Mouse (Mus musculus) layer of hippocampus, postnatal 36 days (tissue): ENCODE results near the gene Npas2. TPM values are rescaled to one million over a fixed set of nuclear protein-coding genes. Genes with fewer than 3 reads are reported as not detected.

Experiments
- DNase-seq, 2 experiments: peaks; one replicate each; pipeline ENCODE4 v3.0.0; 2022
- total RNA-seq, 2 experiments: library from RNA; stranded (reverse); gene quantifications; 2 replicates each; pipeline ENCODE4 v1.2.3; 2021

The Npas2 gene
- total RNA-seq, 2 experiments from 2014 or later, result 30.1 to 33.5 TPM

- DNase-seq, result no peak
These were observed 185.0 kb downstream of the Npas2 start for GRCm38 (mm10) chr1:39378540-39378939.

- DNase-seq, result no peak
These were observed 185.5 kb downstream of the Npas2 start for GRCm38 (mm10) chr1:39379021-39379420.

GRCm38 (mm10) chr1:39381017-39381416 lies 187.5 kb downstream of the Npas2 start:
- no peak for DNase-seq

DNA sequence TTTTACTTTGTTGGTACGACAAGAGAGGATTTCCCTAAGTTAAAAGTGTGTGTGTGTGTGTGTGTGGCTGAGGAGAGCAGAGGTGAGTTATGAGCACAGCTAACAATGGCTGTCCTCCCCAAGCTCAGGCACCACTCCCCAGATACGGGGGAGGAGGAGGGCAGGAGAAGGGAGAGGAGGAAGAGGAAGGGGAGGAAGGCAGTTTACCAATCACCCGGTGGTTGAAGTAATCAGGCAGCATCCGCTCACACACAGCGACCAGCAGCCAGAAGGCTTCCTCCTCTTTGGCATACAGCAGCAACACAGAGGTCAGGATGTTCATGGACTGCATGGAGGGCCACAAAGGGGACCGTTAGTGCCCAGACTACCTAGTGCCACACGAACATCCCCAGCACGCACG lies 191.4 kb downstream of the Npas2 start:
- DNase-seq, result no peak

DNA sequence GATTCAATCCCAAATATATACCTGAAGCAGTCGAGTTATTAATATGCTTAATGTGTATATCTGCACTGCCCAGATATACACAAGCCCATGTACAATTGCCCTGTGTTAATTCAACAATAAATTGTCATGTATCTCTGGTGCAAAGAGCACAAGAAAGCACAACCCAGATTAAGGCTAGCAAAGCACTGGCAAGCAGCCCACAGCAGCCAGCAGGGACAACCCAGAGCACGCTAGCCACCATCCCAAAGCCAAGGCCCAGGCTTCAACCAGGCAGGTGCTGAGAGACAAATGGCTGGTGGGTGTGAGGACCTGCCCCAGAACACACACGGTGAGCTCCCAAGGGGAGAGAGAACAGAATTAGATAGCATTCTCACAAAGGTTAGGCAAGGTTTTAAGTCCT lies 192.9 kb downstream of the Npas2 start:
- no peak for DNase-seq

GRCm38 (mm10) chr1:39387497-39387896 lies 194.0 kb downstream of the Npas2 start:
- DNase-seq, result no peak

DNA sequence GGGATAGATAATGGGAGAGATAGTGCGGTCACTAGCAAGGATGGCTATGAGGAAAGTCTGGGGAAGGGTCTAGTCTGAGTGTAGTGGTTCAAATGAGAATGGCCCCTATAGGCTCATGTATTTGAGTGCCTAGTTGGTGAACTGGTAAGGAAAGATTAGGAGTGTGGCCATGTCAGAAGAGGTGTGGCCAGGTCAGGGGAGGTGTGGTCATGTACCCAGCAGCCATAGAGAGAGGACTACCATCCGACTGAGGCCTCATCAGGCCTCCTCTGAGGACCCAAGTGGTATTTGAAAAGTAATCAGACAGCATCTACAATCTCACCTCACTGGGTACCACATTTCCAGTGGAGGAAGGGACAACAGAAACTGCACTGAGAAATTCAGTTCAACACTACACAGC lies 194.6 kb downstream of the Npas2 start:
- DNase-seq, result no peak

GRCm38 (mm10) chr1:39389338-39389737 lies 195.8 kb downstream of the Npas2 start:
- DNase-seq, result no peak

DNA sequence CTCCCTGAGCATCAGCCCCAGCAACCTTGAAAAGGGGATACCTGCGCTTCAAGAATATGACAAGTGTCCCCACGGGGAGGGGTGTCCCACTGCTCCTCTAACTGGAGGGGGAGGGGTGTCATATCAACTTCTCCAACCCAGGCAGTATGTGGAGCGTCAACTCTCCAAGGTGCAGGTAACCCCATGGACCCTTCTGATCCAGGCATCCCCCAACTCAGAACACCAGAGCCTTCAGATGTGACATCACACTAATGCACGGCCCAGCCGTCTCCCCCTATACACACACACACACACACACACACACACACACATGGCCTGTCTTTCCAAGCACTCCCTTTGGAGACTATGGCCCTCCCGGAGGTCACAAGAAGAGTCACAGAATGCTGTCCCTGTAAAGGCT lies 198.1 kb downstream of the Npas2 start:
- no peak for DNase-seq

DNA sequence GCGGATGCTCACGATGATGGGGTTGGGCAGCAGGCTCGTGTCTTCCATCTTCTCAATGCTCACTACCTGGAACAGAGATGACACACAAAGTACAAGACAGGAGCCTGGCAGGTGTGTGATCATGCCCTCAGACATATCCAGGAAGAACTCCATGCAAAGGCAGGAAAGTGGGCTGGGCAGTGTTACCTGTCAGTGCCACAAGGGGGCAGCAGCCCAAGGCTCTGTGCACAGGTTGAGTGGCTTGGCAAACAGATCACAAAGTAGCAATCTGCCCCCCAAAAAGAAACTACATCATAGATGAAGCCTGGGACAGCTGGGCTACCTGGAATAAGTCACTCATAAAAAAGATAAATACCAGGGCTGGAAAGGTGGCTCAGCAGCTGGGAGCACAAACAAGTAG lies 198.7 kb downstream of the Npas2 start:
- peak; percentile 70 to 79 for DNase-seq

DNA sequence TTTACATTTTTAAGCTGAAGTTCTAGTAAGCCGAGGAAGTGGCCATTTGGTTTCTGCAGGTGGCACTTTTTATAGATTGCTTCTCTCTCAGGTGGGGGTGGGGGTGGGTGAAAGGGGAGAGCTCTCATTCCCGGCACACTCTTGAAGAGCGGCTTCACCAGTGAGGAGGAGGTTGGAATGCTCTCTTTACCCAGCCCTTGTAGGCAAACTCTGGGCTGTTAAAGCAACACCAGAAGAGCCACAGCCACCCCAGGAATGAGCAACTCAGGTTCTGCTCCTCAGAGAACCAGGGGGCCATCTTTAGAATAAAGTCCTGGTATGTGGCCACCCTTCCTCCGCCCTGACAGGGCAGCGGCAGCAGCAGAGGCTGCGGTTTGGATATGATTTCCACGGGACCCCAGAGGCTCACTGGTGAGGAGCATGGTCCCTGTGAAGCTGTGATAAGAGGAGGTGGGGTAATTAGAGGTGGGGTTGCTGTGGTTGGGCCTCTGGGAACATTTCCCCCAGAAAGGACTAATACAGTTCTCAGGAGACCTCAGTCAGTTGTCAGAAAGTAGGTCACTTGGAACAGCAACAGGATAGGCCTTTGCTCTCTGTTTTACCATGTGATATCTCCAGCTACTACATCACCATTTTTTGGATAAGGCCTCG lies 199.8 kb downstream of the Npas2 start:
- no peak for DNase-seq

DNA sequence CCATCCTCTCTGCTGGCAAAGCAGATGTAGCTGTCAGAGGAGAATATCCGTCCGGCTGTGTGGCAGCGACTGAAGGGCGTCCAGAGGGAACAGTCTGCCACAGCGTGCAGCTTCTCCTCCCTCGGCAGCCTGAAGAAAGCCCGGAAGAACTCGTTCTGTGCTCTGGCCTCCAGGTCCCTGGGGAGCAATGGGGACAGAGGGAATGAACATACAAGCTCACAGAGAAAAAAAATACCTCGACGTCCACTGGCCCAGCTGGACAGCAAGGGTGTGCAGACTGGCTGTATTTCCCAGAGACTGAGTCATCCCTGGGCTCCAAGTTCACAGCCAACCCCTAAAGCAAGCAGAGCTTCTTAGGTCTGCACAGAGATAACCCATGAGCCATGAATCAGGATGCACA lies 200.6 kb downstream of the Npas2 start:
- DNase-seq, result no peak

- DNase-seq, result no peak
These were observed 201.1 kb downstream of the Npas2 start for GRCm38 (mm10) chr1:39394650-39395049.

GRCm38 (mm10) chr1:39396347-39396746 lies 202.8 kb downstream of the Npas2 start:
- no peak for DNase-seq

GRCm38 (mm10) chr1:39398284-39398683 lies 204.8 kb downstream of the Npas2 start:
- no peak for DNase-seq

DNA sequence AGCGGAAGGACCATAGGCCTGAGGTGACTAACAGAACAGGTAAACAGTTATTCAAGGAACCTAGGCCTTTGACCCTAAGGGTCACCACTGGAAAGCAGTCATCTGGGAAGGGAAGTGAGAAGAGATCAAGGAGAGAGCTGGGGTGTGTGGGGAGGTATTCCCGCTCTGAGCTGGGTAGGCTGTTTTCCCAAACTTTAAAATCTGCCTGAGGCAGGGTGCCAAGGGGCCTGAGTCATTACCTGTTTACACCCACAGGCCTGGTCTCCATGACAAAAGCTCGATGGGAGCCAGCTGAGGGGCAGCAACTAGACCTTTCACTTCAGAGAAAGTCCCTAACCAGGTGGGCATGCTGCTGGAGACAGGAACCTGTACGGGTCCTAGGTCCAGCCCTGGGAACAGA lies 205.7 kb downstream of the Npas2 start:
- no peak for DNase-seq

GRCm38 (mm10) chr1:39400173-39400572 lies 206.6 kb downstream of the Npas2 start:
- no peak for DNase-seq

DNA sequence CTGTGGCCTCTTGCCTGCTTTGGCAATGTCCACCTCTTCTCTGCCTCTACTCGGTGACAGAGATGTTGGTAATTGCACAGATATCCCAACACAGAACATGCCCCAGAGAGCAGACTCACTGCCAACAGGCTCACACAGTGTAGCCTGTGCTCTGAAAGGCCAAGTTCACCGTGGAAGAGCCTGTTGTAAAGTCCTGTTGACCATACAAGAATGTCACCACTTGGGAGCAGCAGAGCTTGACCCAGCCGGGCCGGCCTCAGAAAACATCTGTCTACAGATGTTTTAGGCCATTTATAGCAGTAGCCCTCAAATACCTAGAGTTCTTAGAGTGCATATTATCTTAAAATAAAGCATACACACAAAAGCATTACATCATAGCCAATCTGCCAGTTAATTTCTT lies 213.6 kb downstream of the Npas2 start:
- DNase-seq, result no peak

GRCm38 (mm10) chr1:39408123-39408522 lies 214.6 kb downstream of the Npas2 start:
- no peak for DNase-seq

DNA sequence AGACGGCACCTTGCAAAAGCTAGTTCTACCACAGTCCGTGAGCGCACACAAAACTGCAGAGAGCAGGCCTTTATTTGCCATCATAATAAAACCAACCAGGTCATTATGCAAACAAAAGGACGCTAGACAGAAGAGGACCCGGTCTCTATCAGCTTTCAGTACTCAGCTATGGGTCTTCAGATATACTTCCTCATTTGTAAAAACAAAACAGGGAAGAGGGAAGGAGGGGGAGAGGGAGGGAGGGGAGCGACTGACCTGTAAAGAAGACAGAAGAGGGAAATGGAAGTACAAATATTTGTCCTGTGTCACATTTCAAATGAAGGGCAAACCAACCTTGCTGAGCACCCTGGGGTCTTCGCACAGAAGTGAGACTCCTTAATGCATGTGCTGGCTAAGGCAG lies 215.1 kb downstream of the Npas2 start:
- no peak for DNase-seq

DNA sequence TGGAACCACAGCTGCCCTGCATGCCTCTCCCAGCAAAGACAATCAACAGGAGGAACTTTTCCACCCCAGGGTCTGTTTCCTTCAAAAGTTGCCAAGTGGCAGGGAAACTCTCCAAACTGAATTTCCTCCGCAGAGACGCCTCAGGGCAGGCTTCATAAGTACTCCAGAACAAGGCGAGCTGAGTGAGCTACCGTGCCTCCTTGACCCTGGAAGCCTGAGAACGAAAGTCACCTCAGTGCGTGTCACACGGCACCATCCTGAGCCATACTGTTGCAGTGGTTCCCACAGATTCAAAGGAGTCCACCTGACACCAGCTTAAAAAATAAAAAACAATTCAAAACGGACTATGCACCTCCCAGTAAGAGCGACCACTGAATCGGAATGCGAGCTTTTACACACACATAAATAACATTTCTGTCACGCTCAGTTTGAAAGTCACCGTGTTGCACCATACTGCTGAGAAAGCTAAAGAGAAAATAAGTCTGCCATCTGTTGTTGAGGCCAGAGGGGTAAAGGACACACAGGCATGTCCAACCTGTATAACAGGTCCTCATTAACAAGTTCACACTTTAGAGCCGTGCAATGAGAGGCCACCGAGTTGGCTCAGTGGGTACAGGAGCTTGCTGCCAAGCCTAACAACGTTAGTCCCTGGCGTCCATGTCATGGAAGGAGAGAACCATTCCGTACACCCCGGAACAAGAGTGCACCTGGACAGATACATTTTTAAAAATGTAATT lies 216.7 kb downstream of the Npas2 start:
- no peak for DNase-seq
